Mouse (Mus musculus) layer of hippocampus, postnatal 14 days (tissue): ENCODE results near the gene Tex2. TPM values are rescaled to one million over a fixed set of nuclear protein-coding genes. Genes with fewer than 3 reads are reported as not detected.
A peak's percentile ranks its signal among the peaks of the same experiment; 100 is the strongest.
"Not testable (repeated sequence)": the region's sequence is repeated elsewhere in the genome, so short reads cannot be mapped to it uniquely, and the experiment has no call there.

Source experiments
- DNase-seq, 2 experiments: peaks; one replicate each; pipeline ENCODE4 v3.0.0; 2021 to 2022; ENCODE audit warnings: low spot score in 2 of 2, mixed read lengths in 1 of 2
- total RNA-seq, 2 experiments: library from RNA; stranded (reverse); gene quantifications; 2 replicates each; pipeline ENCODE4 v1.2.3; 2021

Gene Tex2
- total RNA-seq, 2 experiments from 2014 or later = 105 to 120 TPM

- DNase-seq = no peak
Measured at GRCm38 (mm10) chr11:106581357-106581756, 31.9 kb downstream of the Tex2 start.

GRCm38 (mm10) chr11:106580468-106580867, 32.8 kb downstream of the Tex2 start:
- DNase-seq = no peak

GRCm38 (mm10) chr11:106579957-106580356, 33.3 kb downstream of the Tex2 start:
- no peak for DNase-seq

GRCm38 (mm10) chr11:106579146-106579545, 34.1 kb downstream of the Tex2 start:
- no peak for DNase-seq

- not testable (repeated sequence) for DNase-seq
Measured at GRCm38 (mm10) chr11:106577624-106578355, 35.4 kb downstream of the Tex2 start.

- no peak for DNase-seq
Measured at GRCm38 (mm10) chr11:106574456-106574855, 38.8 kb downstream of the Tex2 start.

- no peak for DNase-seq
Measured at GRCm38 (mm10) chr11:106573476-106574240, 39.6 kb downstream of the Tex2 start.

GRCm38 (mm10) chr11:106572958-106573357, 40.3 kb downstream of the Tex2 start:
- no peak for DNase-seq

GRCm38 (mm10) chr11:106572020-106572782, 41.0 kb downstream of the Tex2 start:
- DNase-seq = peak in 1 of 2 experiments; percentile 33

GRCm38 (mm10) chr11:106571026-106571983, 41.9 kb downstream of the Tex2 start:
- no peak for DNase-seq

GRCm38 (mm10) chr11:106568329-106568960, 44.8 kb downstream of the Tex2 start:
- peak in 1 of 2 experiments; percentile 37 for DNase-seq

- peak in 1 of 2 experiments; percentile 31 for DNase-seq
Measured at GRCm38 (mm10) chr11:106566040-106566785, 47.0 kb downstream of the Tex2 start.

- DNase-seq = no peak
Measured at GRCm38 (mm10) chr11:106564261-106564660, 49.0 kb downstream of the Tex2 start.

GRCm38 (mm10) chr11:106562707-106563106, 50.5 kb downstream of the Tex2 start:
- no peak for DNase-seq

GRCm38 (mm10) chr11:106559773-106560172, 53.5 kb downstream of the Tex2 start:
- no peak for DNase-seq

GRCm38 (mm10) chr11:106558008-106558407, 55.2 kb downstream of the Tex2 start:
- DNase-seq = no peak

- no peak for DNase-seq
Measured at GRCm38 (mm10) chr11:106557398-106557797, 55.8 kb downstream of the Tex2 start.

- DNase-seq = no peak
Measured at GRCm38 (mm10) chr11:106556689-106557088, 56.5 kb downstream of the Tex2 start.
